Comparison of ENCODE assay signal across 8 mouse cellular contexts in the genomic region with DNA sequence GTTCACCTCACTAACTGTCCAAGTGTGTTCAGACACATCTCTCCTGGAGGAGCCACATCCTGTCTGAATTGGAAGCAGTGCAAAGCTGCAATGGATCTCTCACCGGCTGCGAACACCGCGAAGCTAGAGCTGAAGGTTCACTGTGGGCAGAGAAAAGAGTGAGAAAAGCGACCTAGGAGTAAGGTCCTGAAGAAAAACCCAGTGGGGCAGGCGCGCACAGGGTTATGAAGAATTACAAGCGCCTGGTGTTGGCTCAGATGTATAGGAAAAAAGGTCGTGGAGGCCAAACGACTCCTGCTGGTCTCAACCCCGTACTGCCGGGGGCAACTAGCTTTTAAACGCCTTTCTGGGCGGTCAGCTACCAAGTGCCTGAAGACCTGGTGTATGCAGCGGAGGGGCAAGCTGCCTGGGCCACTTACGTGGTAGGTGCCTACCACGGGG. TPM values are rescaled to one million over a fixed set of nuclear protein-coding genes. Genes with fewer than 3 reads are reported as not detected.
A peak's percentile ranks its signal among the peaks of the same experiment; 100 is the strongest.
DNase-seq lines count a peak whose midpoint lies in the region; ATAC-seq lines count a peak whose summit lies in the region.
"Had no signal": no experiment of that assay in that cellular context is flagged by ENCODE, and none has a peak within 500 bp of the region (broad histone marks: within the 10 kb centered on the region; RNA-seq: fewer than 3 reads in every experiment).

No protein-coding gene starts in this region.

- H3K27ac ChIP-seq in lung, embryonic 15.5 days = peak overlapping the region; percentile 97
- H3K27ac ChIP-seq in embryonic facial prominence, embryonic 15.5 days (replicated peaks) = peak overlapping the region; percentile 89
- H3K27ac ChIP-seq in stomach, embryonic 14.5 days (ENCODE audit: low read length) = peak overlapping the region; percentile 4; the same call in 1 of the 2 replicates
- H3K27ac ChIP-seq: liver, embryonic 13.5 days had no signal

- ATAC-seq in lung, embryonic 15.5 days (ENCODE audit: borderline replicate concordance, extremely low read depth, low FRiP score, low TSS enrichment) = no peak
- no peak for ATAC-seq in embryonic facial prominence, embryonic 15.5 days (ENCODE audit: insufficient number of reproducible peaks, low FRiP score, low TSS enrichment, low read depth)
- no peak for ATAC-seq in stomach, embryonic 14.5 days (ENCODE audit: insufficient number of reproducible peaks, insufficient read depth, low FRiP score, low read depth)

- H3K4me1 ChIP-seq in lung, embryonic 15.5 days = peaks cover 49% of the 10 kb centered on the region
- H3K4me1 ChIP-seq in embryonic facial prominence, embryonic 15.5 days = peaks cover 53% of the 10 kb centered on the region
- peaks cover 25% of the 10 kb centered on the region; the same call in 1 of the 2 replicates for H3K4me1 ChIP-seq in stomach, embryonic 14.5 days (ENCODE audit: control insufficient read depth, insufficient read depth, low read length)

- H3K4me3 ChIP-seq in lung, embryonic 15.5 days = peak overlapping the region; percentile 64
- H3K4me3 ChIP-seq in embryonic facial prominence, embryonic 15.5 days (replicated peaks) = peak overlapping the region; percentile 67
- peak overlapping the region; percentile 59 for H3K4me3 ChIP-seq in stomach, embryonic 14.5 days (ENCODE audit: low read depth, low read length)

- H3K9ac ChIP-seq in lung, embryonic 15.5 days = peak overlapping the region; percentile 63
- H3K9ac ChIP-seq in embryonic facial prominence, embryonic 15.5 days = no peak overlapping the region
- peak overlapping the region; percentile 25; the same call in 1 of the 2 replicates for H3K9ac ChIP-seq in stomach, embryonic 14.5 days (replicated peaks; ENCODE audit: low read depth, low read length)
- H3K9ac ChIP-seq: liver, embryonic 13.5 days had no signal

- peaks cover 74% of the 10 kb centered on the region for H3K27me3 ChIP-seq in lung, embryonic 15.5 days
- H3K27me3 ChIP-seq in embryonic facial prominence, embryonic 15.5 days = peaks cover 71% of the 10 kb centered on the region
- peaks cover 19% of the 10 kb centered on the region for H3K27me3 ChIP-seq in stomach, embryonic 14.5 days (ENCODE audit: control insufficient read depth, insufficient read depth, low read length)

- no peaks in the 10 kb centered on the region for H3K36me3 ChIP-seq in lung, embryonic 15.5 days
- H3K36me3 ChIP-seq in embryonic facial prominence, embryonic 15.5 days = no peaks in the 10 kb centered on the region
- H3K36me3 ChIP-seq in stomach, embryonic 14.5 days (ENCODE audit: control insufficient read depth, insufficient read depth, low read length) = no peaks in the 10 kb centered on the region
- H3K36me3 ChIP-seq: liver, embryonic 13.5 days had no signal

- WGBS in lung, embryonic 15.5 days = 3% methylated on average over 17 of the region's 17 CpGs
- WGBS in embryonic facial prominence, embryonic 15.5 days = 9% methylated on average over 17 of the region's 17 CpGs
- 9% methylated on average over 17 of the region's 17 CpGs for WGBS in stomach, embryonic 14.5 days

- no peak for DNase-seq in lung, postnatal 25 days (ENCODE audit: low spot score)
- DNase-seq in kidney, postnatal 14 days = peak; percentile 53
- no peak for DNase-seq in urinary bladder, postnatal 25 days (ENCODE audit: low spot score)
- no peak for DNase-seq in layer of hippocampus, postnatal 14 days (ENCODE audit: low spot score in 2 of 2)
- DNase-seq: liver, embryonic 13.5 days had no signal

- H3K4me2 ChIP-seq in lung, embryonic 15.5 days = peak overlapping the region; percentile 87
- H3K4me2 ChIP-seq in embryonic facial prominence, embryonic 15.5 days (replicated peaks) = peak overlapping the region; percentile 81
- H3K4me2 ChIP-seq in stomach, embryonic 14.5 days (replicated peaks; ENCODE audit: low read depth, low read length) = peak overlapping the region; percentile 87; the same call in 1 of the 2 replicates

- H3K9me3 ChIP-seq in lung, embryonic 15.5 days = no peaks in the 10 kb centered on the region
- H3K9me3 ChIP-seq in embryonic facial prominence, embryonic 15.5 days (replicated peaks) = no peaks in the 10 kb centered on the region
- H3K9me3 ChIP-seq in stomach, embryonic 14.5 days (ENCODE audit: control insufficient read depth, low read depth, low read length) = no peaks in the 10 kb centered on the region
- H3K9me3 ChIP-seq: liver, embryonic 13.5 days had no signal

RNA-seq across cellular contexts. Expression of a gene that starts 1.4 kb away (rescaled TPM):
- 40.9 and 44.9 TPM in 2 replicates for polyA plus RNA-seq in lung, embryonic 15.5 days (2015; fragmentation: Nextera tagmentation; extraction: Ambion mirVana)
- polyA plus RNA-seq in embryonic facial prominence, embryonic 15.5 days (2015; fragmentation: Nextera tagmentation; extraction: Ambion mirVana) = 8.0 and 8.1 TPM in 2 replicates
- 5.8 and 6.8 TPM in 2 replicates for polyA plus RNA-seq in stomach, embryonic 14.5 days (2014; fragmentation: Nextera tagmentation; extraction: Ambion mirVana)
- 1 to 10 TPM; 2.7 to 3.3 TPM for total RNA-seq in layer of hippocampus, postnatal 14 days (2021)

RNA-seq across cellular contexts. Expression of a gene that starts 19.2 kb away (rescaled TPM):
- polyA plus RNA-seq in lung, embryonic 15.5 days (2015; fragmentation: Nextera tagmentation; extraction: Ambion mirVana) = 0.62 TPM in 1 of 2 replicates, not detected in the other
- polyA plus RNA-seq in embryonic facial prominence, embryonic 15.5 days (2015; fragmentation: Nextera tagmentation; extraction: Ambion mirVana) = 0.31 TPM in 1 of 2 replicates, not detected in the other
- not detected in 2 replicates for polyA plus RNA-seq in stomach, embryonic 14.5 days (2014; fragmentation: Nextera tagmentation; extraction: Ambion mirVana)
- not detected for total RNA-seq in layer of hippocampus, postnatal 14 days (2021)
- polyA plus RNA-seq: liver, embryonic 13.5 days had no signal

RNA-seq across cellular contexts. Expression of a gene that starts 55.3 kb away (rescaled TPM):
- 78.8 and 81.3 TPM in 2 replicates for polyA plus RNA-seq in lung, embryonic 15.5 days (2015; fragmentation: Nextera tagmentation; extraction: Ambion mirVana)
- 1.8 and 2.1 TPM in 2 replicates for polyA plus RNA-seq in embryonic facial prominence, embryonic 15.5 days (2015; fragmentation: Nextera tagmentation; extraction: Ambion mirVana)
- not detected in 2 replicates for polyA plus RNA-seq in stomach, embryonic 14.5 days (2014; fragmentation: Nextera tagmentation; extraction: Ambion mirVana)
- under 1 TPM; 0.24 to 0.53 TPM for total RNA-seq in layer of hippocampus, postnatal 14 days (2021)

Comparison
In these comparisons a context has a peak if more than half of its experiments do, and no peak if none do; other contexts are left out.
1. H3K27ac ChIP-seq: peak in every context shown above with its lines; median percentile 97 in lung, embryonic 15.5 days; 89 in embryonic facial prominence, embryonic 15.5 days; 4 in stomach, embryonic 14.5 days.
2. RNA of a gene that starts 55.3 kb away (polyA plus RNA-seq): 78.8 to 81.3 TPM in lung, embryonic 15.5 days; 1.8 to 2.1 TPM in embryonic facial prominence, embryonic 15.5 days and not detected in stomach, embryonic 14.5 days; every median in the first group is over 10 times any median in the second.
3. Peak in every context shown above with its lines, with median percentiles within 50 percentile points of each other: H3K4me2 ChIP-seq and H3K4me3 ChIP-seq.